Mouse (Mus musculus) adipocyte (in vitro differentiated cells): ENCODE data around the gene Mamld1.
"Not testable (repeated sequence)": the region's sequence is repeated elsewhere in the genome, so short reads cannot be mapped to it uniquely, and the experiment has no call there.

Experiments
- DNase-seq: peaks from one replicate; pipeline ENCODE4 v3.0.0-alpha.2; 2016; ENCODE audit warnings: low spot score

Gene Mamld1

DNA sequence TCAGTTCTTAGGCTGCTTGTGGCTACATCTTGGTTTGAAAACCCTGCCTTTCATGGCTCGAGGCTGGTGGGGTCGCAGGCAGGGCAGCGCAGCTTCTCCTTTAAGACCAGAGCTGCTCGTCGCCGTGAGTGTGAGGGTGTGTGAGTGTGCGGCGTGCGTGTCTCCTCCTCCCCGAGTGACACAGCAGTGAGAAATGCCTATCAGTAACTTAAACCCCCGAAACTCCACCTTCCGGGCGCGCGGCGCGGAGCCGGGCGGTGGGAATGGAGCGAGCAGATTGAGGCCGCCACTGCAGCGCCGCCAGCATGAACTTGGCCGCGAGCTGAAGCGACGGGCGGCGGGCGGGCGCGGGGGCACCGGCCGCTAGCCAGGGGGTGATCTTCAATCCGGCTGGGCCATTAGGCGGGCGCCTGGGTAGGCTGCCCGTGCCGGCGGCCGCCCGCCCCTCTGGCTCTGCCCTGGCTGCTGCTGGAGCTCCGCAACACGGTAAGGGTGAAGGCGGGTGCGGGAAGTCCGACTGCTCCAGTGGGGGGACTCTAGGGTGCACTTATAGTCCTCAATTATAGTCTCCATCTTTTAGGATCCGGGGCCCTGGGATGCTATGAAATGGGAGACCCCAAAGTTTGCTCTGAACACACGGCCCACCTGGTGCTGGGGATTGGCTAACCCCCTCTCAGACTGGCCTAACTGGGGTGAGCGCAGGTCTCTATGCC lies at the start of gene Mamld1:
TSS of gene Mamld1 (plus strand) at position 393 of the 713 bp plus-strand sequence.
- peak; percentile 32 for DNase-seq

DNA sequence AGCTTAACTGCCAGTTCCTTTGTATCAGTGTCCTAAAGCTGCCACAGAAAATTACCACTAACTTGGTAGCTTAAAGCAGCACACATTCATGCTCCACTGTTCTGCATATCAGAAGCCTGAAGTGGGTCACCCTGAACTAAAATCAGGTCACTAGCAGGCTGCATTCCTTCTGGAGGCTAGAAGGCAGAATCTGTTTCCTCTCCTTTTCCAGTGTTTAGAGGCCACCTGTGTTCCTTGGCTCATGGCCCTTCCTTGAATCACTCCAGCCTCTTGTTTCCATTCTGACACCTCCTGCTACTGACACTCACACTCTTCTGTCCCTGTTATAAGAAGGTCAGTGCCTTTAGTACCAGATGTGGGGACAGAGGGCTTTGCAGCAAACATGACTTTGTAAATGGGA lies 25.3 kb upstream of the Mamld1 start:
- DNase-seq = no peak

DNA sequence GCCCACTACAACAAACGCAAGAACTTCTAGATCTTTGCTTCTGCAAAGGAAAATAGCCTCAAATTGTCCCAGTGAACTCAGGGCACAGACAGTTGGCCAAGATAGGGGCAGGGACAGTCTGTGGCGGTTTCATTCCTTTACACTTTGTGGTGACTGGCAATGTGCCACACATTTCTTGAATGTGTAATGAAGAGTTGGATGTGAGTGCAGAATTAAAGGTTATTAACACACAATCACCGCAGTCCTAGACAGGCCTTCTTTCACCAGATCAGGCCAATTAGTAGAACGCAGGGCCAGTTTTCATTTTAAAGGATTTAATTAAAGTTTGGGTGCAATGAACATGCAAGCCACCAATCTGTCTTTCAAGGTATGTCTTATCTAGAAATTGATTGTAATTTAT lies 22.0 kb upstream of the Mamld1 start:
- DNase-seq = peak; percentile 11

DNA sequence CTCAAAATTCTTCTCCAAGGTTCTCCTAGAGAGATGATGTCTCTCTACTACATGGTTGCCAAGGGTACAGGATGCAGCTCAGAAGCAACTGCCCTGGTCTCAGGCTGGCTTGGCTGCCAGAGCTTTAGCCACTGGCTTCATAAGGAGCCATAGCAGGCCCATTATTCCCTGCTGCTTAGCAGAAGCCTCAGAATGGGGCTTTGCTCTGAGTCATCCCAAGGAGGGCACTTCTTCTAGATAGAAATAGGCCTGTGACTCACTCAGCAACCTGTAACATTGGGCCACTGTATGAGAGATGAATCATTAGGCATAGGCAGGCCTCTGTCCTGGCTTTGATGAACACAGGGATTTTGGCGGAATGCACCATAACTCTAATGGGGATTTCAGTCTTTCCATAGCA lies 21.1 kb upstream of the Mamld1 start:
- not testable (repeated sequence) for DNase-seq

DNA sequence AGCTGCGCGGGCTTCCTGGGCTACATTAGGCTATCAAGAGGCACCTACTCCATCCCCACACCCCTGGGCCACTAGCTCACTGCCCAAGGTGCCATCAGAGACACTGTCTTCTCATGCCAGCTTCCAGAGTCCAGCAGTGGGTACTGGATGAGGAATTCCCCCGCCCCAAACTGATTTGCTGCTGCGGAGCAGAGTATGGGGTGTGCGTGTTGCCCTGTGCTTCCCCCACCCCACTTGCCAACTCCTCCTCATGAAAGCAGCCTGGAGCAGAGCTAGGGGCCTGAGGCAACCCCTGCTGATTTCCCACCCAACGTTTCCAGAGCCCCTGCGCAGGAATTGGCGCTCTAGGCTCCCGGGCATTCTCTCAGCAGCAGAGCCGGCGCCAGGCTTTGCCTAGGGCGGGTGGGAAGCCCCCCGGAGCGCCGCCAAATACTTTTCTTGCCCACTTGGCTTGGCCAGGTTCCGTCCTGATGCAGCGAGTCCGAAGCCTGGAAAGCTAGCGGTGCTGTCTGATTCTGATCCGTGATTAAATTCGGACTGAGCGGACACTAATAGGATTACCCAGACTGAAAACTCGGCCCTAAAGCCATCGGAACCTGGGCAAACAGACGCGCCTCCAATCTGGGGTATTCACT lies 738 bp downstream of the Mamld1 start:
- no peak for DNase-seq

DNA sequence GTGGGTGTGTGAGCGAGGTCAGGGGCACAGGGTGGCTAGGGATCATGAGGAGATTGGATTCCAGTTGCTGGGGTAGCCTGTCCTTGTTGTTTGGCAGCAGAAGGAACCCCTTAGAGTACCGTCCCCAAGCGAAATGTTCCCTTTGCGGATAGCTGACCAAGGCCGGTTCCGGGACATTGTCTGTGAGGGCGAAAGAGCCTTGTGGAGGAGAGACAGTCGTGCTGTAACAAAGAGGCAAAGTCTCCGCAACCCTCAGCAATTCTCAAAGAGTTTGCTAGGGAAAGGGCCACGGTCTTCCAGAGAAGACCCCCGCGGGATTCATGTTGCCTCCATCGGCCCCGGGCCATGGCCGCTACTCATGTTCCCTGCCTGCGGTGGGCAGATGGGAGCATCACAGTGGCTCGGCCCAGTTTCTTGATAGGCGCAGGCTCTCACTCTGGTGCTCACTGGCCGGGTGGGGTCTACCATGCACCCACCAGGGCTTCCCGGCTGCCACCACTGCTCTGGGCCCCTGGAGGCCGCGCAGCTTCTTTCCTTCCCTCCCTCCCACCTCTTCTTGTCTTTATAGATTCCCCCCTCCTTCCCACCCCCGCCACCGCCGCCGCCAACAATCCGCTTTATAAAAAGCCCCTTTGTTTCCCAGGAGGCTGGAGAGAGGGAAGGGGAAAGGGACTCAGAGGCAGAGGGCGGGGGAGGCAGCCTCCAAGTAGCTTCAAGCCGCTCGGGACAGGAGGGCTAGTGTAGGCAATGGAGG lies 1.5 kb downstream of the Mamld1 start:
- no peak for DNase-seq

DNA sequence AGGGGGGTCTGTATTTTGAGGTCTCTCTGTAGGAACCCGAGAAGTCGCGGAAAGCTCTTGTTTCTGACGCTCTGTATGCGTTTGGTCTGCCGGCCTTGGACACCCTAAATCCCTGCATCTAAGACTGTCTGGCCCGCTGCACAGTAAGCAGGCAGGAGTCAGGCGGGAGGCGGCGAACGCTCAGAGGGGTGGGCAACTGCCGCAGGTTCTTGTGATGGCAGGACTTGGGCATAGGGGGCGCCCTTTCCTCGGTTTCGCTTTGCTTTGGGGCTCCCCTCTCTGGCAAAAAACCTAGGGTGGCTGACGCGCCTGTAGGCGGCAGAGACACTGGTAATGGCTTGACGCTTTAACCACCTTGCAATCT lies 2.0 kb downstream of the Mamld1 start:
- no peak for DNase-seq

DNA sequence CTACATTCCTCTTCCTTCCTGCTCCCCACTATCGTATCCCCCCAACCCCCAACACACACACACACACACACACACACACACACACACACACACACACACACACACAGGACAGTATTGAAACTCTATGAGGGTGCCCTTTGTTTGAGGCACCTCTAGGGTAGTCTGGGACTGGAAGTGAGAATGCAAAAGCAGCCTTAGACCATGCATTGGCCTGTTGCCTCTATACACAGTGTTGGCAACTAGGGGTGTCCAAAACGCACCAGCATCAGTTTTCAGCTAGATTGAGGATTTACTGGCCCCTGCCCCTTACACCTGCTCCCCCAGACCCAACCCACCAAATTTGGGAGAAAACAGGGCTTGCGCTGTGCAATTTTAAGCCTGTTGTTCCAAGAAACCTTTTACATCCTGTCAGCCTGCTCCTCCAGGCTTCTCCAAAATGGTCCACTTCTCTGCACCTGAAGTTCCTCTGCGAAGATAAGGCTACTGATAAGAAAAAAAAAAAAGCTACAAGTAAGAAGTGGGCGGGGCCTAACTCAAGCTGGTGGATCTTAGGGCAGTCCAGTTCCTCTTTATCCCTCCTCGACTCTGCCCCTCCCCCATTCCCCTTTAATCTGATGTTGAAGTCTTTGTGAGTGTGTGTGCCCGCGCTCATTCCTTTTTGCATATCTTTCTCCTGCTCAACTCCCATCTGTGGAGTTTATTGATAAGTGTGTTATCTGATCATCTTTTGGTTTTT lies 2.6 kb downstream of the Mamld1 start:
- DNase-seq = no peak

DNA sequence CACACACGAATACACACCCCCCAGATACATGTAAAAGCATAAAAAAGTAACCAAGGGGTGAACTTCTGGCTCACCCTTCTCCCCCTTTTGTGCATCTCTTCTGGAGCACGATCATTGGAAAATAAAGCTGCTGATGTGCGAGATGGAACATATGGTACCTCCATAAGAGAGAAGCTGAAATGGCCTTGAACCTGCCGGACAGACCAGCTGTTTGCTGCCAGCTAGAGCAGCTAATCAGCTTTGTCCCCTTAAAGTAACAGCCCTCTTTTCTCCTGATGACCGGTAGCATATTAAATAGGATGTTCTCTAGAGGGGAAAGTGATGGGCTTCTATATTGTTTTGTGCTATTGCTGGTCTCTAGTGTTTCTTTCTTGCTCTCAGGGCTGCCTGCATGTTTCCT lies 3.2 kb downstream of the Mamld1 start:
- DNase-seq = no peak

DNA sequence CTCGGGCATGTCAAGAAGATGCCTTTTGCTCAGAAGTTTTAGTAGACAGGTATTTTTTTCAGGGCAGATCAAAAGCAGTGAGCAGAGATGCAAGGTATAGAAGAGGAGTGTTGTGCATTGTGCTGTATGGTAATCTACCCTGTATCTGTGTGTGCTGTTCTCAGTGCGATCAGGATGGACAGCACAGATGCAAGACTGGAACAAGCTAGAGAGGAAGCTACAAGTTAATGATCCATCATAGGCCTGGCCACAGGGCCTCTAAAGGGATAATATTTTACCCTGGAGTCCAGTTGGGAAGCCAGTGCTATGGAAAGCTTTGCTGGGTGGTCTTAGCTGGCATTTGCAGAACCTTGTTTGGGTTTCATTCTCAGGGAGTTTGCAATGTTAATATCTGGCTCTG lies 6.9 kb downstream of the Mamld1 start:
- DNase-seq = no peak

DNA sequence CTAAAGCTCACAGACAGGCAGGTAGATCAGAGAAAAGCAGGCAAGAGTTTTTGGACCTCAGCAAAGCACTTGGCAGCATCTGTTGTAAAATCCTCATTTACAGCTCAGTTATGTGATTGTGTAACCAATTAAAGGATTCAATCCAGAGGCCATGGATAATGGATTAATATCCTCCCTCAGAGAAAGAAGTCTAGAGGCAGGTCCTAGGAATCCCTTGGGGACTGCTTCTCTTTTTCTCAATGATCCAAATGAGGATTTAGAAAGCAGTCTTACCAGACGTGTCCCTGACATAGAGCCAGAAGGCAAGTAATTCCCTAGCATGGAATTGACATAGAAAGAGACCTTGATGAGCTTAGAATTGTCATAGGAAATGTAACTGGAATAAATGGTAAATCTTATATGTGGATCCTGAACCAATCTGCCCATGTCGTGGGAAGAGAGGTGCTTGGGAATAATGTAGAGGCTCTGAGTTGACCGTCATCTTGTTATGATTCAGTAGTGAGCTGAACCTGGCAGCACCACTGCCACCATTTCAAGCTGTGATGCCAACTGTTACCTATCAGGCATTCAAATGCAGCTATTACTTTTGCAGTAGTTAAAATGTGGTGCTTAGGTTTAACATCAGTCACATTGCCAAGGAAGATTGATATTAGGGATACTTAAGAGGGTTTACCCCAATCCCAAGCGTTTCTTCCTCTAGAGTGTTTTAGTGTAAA lies 35.2 kb downstream of the Mamld1 start:
- DNase-seq = no peak

DNA sequence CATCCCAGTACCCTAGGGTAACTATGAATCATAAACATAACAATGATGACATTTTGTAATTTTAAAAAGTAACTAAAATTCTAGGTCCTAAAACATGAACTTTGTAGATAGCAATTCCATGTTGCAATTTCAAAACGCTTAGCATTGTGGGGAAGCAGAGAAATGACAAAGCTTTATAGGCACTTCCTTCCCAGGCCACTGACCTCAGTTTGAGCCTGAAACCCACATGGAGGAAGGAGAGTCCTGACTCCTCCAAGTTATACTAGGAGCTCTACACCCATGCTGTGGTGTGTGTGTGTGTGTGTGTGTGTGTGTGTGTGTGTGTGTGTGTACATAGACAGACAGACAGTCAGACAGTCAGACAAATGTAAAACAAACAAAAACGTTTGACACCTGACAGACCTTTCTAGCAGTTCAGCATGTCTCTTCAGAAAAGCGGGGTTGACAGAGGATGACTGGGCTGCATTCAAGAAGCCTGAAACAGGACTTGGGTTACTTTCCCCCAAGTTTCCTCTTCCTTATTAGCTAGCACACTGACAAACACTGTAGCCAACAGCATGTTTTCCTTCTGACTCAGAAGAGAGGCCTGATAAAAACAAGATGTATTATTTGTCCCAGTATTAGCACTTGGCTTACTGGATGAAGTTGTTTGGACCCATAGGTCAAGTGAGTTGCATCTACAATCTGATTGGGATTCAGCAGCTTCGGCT lies 37.5 kb downstream of the Mamld1 start:
- peak; percentile 49 for DNase-seq

DNA sequence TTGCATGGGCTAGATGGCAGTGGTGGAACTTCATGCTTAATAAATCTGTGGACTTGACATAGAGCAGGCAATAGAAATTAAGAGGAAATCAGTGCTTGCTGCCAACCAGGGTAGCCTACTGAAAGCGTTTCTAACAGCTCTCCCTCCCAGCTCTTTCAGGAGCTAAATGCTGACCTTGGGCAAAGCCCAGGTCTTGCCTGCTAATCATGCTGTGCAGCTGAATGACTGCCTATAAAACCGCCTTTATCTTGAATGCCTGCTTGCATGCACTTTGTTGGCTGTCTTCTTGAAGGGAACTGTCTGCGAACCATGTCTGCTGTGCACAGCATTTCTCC lies 38.0 kb downstream of the Mamld1 start:
- no peak for DNase-seq

DNA sequence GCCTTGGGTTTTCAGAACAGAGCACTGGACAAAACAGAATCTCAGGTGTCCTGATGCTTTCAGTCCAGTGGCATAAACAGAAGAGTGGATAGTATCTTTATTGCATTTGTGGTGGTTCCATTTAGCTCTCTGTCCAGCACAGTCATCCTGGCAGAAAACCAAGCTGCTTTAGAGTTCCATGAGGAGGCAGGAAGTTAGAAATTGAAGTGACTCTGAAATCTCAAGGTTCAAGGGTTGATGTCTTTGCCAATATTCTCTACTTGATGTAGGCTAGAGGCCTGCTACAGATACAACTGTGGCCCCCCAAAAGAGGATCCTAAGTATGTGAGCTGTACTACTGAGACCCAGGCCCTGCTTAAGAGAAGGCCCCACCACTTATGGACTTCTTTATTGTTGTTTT lies 55.8 kb downstream of the Mamld1 start:
- DNase-seq = peak; percentile 37

DNA sequence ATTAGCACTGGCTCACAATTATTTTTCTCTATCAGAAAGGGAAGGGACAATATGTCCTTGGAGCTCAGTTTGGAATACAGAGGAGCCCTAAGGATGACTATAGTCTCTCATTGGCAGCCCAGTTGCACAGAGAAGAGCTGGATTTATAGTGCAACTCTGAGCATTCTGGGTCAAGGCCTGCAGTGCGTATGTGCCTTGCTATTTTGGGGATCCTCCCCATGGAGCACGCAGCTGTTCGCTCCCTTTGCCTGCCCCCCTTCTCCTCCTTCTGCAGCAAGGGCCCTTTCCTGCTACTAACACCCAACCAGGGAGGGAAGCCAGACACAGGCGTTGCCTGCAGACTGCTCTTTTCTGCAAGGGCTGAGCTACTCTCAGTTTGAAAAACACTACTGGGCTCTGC lies 56.3 kb downstream of the Mamld1 start:
- no peak for DNase-seq

DNA sequence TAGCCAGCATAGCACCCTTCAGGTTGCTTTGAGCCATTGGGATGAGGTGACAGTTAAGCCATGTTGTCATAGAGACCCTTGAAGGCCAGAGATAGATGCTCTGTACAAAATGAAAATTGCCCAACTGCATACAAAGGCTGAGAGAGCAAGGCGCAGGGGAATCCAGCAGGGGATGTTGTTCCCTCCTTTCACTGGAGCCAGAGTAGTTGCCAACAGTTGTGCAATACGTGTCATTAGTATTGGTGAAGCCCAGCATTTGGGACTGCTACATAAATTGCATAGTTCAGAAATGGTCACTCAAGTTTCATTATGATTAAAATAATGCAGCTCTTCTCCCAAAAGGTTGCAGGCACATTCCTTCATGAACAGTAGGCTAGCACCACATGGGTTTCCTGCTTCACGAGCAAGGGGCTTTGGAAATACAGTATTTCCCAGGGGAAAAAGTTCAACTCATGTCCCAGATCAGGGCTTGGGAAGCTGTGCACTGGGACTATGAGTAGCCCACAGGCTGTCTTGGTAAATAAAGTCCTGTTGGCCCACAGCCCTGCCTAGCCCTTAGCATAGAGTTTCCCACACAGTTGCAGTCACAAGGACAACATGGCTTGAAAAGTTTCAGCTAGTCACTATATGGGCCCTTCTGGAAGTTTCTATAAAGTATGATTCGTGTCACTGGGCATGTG lies 58.1 kb downstream of the Mamld1 start:
- peak; percentile 73 for DNase-seq

DNA sequence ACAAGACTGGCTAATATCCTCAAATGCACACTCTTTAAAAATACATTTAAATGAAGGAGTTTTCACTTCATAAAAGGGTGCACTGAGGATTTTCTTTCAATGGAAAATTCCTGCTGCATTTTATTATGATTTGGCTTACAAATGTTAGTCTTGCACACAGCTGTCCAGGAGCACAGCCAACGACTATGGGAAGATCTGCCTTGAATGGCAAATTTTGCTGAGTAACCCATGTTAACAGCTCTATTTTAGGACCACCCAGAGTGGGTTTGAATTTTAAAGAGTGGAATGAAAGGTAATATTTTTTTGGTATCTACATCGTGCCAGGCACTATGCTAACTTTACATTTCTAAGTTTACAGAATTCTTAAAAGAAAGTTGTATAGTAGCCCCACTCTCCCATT lies 60.3 kb downstream of the Mamld1 start:
- peak; percentile 23 for DNase-seq

DNA sequence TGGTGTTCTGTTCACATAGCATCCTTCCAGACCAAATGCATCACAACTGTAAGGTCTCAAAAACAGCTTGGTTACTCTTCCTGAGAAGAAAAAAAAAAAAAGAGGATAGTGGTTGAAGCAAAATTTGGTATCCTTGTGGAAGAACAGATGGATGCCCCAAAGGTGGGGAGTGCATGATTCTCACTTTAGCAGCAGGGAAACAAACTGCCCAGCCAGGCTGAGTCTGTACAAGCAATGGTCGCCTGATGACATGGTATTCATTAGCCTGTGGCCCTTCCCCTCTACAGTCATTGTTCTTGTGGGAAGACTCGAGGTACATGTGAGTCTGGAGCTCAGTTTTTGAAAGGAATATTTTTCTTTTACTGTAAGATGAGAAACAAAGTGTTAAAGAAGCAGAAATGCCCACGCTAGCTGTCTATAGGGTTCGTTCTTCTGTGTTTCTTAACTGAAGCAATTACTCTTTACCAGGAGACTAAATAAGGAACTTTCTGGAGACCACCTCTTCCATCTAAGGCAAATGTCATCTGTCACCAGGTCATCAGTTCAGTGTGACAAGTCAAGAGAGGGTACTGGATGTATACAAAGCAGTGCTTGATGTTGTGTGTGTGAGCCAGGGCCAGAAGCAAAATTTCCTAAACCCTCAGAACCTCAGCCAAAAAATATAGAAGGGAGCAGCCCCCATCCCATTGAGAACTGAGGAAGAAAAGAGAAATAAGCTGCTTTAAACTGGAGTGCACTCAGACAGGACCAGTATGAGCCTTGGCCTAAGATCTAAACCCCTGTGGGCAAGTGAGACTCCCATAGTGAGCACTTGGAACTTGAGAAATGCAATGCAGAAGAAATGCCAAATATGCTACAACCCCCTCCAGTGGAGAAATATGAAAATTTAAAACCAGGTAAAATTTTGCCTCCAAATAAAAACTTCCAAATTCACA lies 72.6 kb downstream of the Mamld1 start:
- DNase-seq = no peak

DNA sequence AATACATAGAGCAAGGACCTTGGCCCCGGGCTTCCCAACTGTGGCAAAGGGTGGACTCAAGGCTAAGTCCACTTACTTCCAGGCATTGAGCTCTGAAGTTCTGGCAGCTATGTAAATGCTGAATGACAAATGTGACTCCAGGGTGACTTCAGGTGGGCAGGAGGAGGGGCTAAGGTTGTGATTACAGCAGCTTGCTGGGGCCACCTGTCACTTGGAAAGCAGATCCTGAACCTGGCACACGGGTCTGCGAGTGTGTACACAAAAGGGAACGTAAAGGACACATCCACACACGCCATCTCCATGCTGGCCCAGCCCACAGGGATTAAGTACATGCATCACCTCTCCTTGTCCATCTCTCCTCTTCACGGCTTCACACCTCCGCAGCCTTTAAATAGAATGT lies 75.0 kb downstream of the Mamld1 start:
- no peak for DNase-seq

DNA sequence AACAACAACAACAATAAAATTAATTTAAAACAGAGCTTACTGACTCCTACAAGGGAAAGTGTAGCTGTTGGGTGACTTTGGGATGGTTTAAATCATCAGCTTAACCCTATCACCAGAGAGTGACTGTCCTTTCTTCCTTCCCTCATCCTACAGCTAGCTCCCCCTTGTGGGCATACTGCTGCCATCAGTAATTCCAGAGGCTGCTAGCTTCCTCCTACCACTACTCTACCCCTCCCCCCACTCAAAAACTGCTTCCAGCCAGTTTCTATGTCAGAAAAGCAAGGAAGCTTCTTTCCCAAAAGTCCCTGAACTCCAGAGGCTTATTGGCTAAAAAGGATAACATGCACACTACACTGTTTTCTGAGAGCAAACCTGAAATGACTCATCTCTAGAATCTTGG lies 81.4 kb downstream of the Mamld1 start:
- DNase-seq = peak; percentile 13
